Mouse (Mus musculus): ENCODE data around the gene Fut11. TPM values are rescaled to one million over a fixed set of nuclear protein-coding genes. Genes with fewer than 3 reads are reported as not detected.

Gene Fut11
- total RNA-seq (2015; ENCODE audit: low replicate concordance) (2.5 and 9.2 TPM in 2 replicates), total RNA-seq (2017; ENCODE audit: low replicate concordance) (1.5 and 1.7 TPM in 2 replicates)

DNA sequence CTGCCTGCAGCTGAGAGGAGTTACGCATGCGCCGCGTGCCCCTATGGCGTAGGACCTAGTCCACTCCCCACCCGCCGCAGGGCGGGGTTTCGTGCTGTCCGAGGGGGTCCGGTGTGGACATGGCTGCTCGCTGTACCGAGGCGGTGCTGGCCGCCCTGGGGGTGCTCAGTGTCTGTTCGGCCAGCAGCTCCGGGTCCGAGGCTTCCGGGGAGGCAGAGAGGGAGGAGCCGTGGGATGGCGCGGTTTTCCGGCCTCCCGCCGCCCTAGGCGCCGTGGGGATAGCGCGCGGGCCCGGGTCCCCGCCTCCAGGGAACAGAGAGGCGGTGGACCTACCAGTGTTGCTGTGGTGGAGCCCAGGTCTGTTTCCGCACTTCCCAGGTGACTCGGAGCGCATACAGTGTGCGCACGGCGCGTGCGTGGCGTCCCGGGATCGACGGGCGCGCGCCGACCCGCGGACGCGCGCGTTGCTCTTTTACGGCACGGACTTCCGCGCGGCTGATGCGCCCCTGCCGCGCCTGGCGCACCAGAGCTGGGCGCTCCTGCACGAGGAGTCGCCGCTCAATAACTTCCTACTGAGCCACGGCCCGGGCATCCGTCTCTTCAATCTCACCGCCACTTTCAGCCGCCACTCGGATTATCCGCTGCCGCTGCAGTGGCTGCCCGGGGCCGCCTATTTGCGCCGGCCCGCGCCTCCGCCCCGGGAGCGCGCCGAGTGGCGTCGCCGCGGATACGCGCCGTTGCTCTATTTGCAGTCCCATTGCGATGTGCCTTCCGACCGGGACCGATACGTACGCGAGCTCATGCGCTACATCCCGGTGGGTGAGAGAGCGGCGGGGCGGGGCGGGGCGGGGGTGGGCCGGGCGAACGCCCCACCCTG lies at the start of gene Fut11:
Gene Fut11, plus strand, starts transcription at position 85 of the 877 bp plus-strand sequence.
- ATAC-seq (replicated peaks; ENCODE audit: low FRiP score, poor library complexity, severe bottlenecking) = peak; percentile 76

DNA sequence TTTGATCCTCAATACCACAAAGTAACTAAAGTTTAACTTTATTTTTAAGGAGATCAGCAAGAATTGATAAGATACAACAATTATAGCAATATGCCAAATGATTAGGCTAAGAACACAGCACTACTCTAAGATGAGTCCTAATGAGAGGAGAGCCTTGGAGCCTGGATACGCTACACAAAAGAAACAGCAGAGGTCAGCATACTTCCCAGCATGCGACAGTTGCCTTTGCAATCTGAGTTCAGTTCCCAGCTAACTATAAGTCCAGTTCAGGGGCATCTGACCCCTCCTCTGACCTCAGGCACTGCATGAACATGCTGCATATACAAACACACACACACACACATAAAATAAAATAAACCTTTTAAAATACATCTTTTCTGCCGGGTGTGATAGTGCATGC lies 49.2 kb upstream of the Fut11 start:
- ATAC-seq (replicated peaks; ENCODE audit: low FRiP score, poor library complexity, severe bottlenecking) = no peak

DNA sequence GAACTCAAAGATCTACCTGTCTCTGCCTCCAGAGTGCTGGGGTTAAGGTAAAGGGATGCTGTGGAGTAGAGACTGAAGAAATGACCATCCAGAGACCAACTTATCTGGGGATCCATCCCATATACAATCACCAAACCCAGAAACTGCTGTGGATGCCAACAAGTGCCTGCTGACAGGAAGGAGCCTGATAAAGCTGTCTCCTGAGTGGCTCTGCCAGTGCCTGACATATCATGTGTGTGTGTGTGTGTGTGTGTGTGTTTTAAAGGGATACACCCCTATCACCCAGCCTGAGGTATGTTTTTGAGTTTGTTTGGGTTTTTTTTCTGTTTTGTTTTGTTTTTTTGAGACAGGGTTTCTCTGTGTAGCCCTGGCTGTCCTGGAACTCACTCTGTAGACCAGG lies 48.4 kb upstream of the Fut11 start:
- ATAC-seq (replicated peaks; ENCODE audit: low FRiP score, poor library complexity, severe bottlenecking) = peak; percentile 60; the same call in 1 of the 2 replicates

DNA sequence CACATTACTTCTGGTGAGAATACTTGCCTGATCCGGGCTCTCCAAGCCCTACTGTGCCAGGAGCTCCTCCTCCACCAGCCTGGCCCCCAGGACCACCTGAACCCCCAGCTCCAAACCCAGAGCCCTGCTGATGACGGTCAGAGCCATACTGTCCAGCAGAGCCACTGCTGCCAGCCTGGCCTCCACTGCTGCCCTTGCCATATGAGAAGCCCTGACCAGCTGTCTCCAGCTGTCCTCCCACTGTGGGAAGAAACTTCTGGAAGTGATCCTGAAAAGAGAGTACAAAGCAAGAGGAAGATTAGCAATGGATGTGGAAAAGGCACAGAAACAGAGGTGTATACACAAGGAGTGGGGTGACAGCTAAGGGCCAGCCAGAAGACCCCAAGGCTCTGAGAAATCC lies 43.8 kb upstream of the Fut11 start:
- ATAC-seq (replicated peaks; ENCODE audit: low FRiP score, poor library complexity, severe bottlenecking) = no peak

DNA sequence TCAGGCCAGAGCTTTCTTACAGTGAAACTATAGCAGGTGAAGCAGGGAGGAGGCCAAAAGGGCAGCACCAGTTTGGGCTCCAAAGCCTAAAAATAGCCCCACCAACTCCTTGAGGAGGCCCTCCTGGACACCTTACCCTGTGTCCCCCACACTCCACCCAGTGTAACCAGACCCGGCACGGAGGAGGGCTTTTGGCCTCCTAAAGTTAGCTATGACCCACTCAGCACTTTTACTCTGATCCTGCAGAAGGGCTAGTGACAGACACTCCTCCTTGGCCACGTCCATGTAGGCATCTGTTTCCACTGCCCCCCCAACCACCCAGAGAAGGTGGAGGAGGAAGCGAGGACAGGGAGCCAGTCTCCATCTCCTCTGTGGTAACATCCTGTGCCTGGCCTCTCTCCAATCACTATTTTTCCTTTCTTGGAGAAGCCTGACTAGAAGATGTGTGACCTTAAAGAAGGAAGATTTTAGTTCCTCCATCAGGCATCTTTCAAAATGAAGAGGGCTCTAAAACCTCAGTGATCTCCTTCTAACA lies 43.0 kb upstream of the Fut11 start:
- ATAC-seq (replicated peaks; ENCODE audit: low FRiP score, poor library complexity, severe bottlenecking) = no peak

DNA sequence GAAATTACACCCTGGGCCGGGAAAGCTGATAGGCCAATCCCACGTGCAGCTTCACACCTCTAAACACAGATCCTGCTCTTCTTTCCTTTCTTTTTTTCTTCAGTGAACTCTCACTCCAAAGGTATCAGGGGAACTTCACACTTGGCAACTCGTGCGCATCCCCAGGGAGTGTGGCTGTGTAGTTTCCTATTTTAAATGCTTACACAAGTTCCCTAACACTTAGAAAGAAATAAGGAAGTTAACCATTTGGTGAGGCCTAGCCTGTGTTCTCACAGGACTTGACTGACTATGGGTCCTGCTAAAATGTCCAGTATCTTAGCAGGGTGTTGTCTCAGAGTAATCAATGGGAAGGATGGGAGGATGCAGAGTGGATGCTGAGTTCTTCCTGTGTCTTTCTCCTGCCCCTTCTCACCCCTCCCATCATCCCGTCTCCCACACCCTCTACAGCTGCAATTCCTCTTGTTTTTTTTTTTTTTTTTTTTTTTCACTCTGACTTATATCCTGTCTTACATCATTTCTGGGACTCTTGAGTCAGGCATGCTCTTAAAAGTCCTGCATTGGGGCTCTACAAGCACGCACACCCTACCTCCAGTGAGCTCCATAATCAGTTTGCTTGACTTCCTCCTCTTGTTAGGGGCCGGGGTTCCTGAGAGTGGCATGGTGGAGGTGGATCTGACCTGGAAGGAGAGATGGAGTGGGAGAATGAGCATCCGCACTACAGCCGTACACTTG lies 39.9 kb upstream of the Fut11 start:
- no peak for ATAC-seq (replicated peaks; ENCODE audit: low FRiP score, poor library complexity, severe bottlenecking)

DNA sequence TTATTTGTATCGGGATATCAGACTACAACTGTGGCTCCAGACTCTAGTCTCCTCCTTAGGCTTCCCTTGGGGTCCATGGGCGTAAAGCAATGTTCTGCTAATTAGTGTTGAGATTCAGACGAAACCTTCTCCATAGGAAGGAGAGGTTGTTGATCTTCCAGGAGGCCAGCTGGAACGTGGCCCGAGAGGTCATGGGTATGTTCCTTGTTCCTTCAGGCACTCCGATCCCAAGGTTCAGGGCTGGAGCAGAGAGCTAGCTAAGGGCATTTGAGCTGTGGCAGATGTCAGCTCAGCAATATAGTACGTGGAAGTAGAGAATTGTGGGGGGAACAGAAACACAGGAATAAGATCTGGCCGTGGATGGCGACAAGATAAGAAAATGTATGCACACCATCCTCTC lies 39.0 kb upstream of the Fut11 start:
- ATAC-seq (replicated peaks; ENCODE audit: low FRiP score, poor library complexity, severe bottlenecking) = no peak

DNA sequence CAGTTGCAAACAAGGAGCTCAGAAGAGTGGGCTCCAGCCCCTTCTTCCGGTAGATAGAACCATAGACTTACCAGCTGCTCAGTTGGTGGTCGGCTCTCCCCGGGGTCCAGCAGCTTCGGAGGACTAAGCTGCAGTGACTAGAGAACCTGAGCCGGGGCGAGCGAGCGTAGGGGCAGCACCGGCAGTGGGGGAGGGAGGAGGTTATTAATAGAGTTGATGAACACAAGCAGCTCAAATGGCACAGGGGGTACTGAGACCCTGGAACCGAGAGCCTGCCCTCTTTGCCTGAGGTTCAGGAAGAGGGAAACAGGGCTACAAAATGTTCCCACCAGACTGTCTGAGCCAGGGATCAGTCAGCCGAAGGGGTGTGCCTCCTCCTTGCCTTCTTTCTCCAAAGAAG lies 38.4 kb upstream of the Fut11 start, which contains the start of gene Myoz1:
Gene Myoz1, minus strand, starts transcription at position 180 of the 400 bp plus-strand sequence.
- ATAC-seq (replicated peaks; ENCODE audit: low FRiP score, poor library complexity, severe bottlenecking) = no peak

DNA sequence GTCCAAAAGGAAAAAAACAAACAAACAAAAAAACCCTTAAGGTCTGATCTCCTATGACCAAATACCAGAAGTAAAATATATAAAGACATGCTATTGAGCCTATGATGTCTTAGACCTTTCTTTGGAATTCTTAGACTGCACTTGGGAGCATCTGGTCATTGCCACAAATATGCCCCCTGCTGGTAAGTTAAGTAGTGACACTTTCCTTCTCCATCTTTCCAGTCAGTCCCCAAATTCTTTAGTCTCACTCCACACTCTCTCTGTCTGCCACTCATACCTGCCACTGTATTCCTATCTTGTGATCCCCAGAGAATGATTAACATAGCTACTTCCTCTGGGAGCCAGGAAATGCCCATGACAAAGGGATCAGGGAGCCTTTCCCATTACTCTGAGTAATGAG lies 36.4 kb upstream of the Fut11 start:
- peak; percentile 43 for ATAC-seq (replicated peaks; ENCODE audit: low FRiP score, poor library complexity, severe bottlenecking)

DNA sequence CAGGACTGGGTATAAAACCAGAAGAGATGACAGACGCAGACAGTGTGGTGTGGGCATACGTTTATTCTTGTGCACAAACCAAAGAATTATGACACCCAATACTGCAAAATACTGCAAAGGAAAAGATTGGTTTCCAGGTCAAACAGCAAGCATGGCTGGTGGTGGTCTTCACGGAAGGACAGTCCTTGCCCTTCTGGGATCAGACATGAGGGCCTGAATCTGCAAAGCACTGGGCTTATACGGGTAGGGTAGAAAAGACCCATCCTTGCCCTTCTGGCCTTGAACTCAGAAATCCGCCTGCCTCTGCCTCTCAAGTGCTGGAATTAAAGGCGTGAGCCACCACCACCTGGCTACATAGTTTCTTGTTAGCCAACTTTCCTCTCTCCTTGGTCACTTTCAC lies 35.9 kb upstream of the Fut11 start:
- no peak for ATAC-seq (replicated peaks; ENCODE audit: low FRiP score, poor library complexity, severe bottlenecking)

DNA sequence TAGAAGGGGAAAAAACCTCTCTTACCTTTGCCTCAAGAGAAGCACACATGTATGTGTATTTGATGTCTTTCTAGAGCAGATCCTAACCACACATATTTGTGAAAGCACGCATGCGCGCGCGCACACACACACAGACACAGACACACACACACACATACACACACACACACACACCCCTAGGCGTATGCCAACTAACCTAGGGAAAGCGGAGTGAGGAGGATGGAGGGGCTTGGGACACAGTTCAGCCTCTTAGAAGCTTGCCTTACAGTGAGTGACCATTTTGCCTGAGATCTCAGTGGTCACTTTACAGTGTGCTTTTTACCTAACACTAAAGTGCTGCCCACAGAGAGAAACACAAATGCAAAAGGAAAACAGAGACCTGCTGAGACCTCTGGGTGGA lies 35.1 kb upstream of the Fut11 start:
- ATAC-seq (replicated peaks; ENCODE audit: low FRiP score, poor library complexity, severe bottlenecking) = no peak

DNA sequence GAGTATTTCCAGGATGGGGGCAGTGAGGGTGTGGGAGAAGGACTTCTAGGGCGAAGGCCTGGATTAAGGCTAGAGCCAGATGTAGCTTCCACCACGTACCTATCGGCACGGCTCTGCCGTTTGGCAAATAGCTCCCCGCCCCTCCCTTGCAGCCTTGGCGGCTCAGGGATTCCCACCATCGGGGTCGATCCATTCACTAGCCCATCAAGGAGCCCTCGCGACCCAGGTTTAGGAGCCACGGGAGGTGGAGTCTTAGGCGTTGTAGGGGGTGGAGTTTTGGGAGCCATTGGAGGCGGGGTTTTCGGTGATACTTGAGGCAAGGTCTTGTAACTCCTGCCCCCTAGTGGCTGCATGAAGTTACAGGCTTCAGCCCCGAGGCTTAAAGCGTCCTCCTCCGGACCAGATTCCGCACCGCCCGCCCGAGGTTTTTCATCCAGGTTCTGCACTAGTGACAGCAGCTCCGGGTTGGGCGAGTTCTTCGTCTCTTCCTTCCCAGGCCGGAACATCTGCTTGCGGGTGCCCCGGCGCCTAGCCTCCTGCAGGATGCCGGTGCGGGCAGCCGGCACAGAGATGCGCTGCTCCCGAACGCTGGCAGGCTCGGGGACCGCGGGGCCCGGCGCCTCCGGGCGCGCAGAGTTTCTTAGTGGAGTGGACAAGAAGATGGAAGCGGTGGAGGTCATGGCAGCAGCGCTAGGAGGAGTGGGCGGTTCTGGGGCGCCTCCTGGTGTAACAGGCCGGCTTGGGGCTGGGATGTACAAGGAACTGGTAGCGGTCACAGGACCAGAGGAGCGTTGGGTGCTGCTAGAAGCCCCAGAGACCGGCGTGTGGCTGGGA lies 33.7 kb upstream of the Fut11 start:
- peak; percentile 91 for ATAC-seq (replicated peaks; ENCODE audit: low FRiP score, poor library complexity, severe bottlenecking)

DNA sequence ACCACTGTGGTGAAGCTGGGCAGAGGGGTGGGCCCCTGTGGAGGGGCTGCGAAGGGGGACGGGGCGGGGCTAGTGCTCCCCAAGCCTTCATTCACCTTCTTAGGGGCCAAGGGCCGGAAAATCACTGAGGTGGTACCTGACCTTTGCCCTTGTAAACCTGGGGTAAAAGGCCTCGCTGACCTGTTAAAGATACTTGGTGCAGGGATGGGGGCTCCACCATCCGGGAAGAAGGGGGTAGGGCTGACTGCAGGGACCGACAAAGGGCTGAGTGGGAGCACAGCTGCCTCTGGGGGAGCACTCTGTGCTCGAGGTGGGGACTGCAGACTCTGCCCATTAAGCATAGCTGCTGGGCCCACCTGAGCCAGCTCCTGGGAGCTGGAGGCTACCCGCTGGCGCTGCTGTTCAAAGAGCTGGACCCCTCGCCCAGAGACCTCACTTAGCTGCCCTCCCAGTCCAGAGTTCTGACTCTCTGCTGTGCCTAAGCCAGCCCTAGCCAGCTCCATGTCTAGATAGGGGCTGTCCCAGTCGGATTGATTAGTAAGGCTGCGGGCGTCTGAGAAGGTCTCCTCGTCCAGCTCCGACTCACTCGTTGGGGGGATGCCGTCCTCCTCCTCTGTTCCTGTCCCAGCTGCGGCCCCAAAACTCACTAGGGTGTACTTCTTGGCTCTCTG lies 33.0 kb upstream of the Fut11 start:
- ATAC-seq (replicated peaks; ENCODE audit: low FRiP score, poor library complexity, severe bottlenecking) = no peak

DNA sequence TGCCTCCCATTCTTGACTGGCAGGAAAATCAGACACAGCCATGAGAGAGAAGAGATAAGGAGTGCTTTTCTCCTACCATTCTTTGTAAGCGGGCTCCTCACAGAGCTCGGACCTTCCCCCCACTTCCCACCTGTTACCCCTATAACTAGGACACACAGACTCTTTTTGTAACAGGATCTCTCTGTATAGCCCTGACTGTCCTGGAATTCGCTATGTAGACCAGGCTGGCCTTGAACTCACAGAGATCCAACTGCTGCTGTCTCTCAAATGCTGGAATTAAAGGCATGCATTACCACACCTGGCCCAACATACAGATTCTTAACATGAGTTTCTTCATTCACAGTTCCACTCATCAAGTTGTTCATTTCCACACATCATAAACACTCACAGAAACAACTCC lies 32.0 kb upstream of the Fut11 start:
- ATAC-seq (replicated peaks; ENCODE audit: low FRiP score, poor library complexity, severe bottlenecking) = no peak

DNA sequence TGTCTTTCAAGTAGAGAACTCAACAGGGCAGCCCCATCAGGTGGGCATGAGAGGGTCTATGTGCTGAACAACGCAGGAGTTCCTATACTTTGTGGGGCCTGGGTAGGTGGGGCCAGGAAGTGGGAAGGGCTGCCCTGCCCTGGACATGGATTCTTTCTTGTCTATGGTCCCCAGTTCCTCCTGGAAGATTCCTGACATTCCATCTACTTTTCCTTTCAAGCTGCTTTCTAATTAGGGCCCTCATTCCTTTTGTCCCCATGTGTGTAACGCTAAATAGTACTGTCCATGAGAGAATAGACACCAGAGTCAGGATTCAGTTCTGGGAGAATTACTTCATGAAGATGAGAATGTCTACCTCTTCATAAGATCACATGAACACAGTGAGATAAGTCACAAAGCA lies 31.2 kb upstream of the Fut11 start:
- ATAC-seq (replicated peaks; ENCODE audit: low FRiP score, poor library complexity, severe bottlenecking) = no peak

DNA sequence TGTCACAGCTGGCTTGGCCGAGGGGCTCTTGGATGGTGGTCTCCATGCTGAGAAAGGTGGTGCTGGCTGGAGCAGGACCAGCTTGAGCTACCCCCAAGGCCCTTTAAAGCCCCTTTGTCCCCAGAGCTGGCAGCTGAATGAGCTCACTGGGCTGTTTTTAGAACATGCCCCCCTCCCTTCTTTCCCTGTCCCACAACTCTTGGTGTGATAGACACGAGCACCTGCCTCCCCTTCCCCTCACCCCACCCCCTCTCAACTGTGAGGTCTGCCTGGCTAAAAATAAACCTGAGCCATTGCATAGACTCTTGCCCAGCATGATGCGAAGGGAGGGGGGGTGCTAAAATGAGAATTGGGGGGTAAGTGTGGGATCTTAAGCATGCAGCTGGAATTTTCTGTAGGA lies 30.3 kb upstream of the Fut11 start:
- ATAC-seq (replicated peaks; ENCODE audit: low FRiP score, poor library complexity, severe bottlenecking) = no peak

DNA sequence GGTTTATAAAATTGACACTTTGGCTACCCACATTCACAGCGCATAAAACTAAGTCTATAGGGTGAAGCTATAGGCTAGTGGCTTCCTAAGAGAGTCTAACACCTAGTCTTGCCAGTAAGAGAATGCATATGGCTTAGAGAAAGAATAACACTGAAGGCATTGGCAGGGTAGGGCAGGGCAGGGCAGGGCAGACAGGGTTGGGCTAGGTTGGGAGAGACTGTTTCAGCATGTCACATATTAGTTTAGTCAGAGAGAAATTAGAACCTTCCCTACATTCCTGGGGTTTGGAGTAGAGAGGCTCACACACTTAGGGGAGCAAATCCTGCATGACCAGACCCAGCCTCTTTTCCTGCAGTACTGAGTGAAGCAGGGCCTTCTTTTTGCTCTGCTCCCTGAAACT lies 27.3 kb upstream of the Fut11 start:
- no peak for ATAC-seq (replicated peaks; ENCODE audit: low FRiP score, poor library complexity, severe bottlenecking)

DNA sequence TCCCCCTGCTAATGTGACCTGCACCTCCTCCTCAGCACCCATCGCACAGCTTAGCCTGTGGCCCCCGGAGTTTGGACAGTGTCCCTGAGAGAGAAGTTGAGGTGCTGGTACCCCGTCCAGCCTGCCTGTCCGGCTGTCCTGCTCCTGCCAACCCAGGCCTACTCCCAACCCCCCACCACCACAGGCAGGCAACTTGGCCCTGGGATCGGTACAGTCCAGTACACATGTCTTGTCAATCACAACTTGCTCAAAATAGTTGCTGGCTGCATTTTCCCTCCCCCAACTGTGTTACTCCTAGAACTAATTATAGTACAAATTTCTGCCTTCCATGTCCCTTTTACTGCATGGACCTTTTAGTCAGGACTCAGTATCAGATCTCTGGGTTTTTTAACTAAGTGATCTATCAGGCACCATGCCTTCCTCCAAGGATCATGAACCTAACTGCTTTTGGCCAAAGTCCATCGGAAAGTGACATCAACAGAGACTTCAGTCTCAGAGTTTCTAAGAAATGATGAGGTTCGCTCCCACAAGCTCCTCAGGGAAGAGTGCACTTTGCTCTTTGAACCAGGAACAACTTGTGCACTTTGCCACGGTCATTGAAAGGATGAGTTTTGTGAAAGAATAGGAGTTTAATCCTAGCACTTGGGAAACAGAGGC lies 26.5 kb upstream of the Fut11 start, which contains the start of gene Synpo2l:
Gene Synpo2l, minus strand, starts transcription at position 201 of the 657 bp plus-strand sequence.
- no peak for ATAC-seq (replicated peaks; ENCODE audit: low FRiP score, poor library complexity, severe bottlenecking)

DNA sequence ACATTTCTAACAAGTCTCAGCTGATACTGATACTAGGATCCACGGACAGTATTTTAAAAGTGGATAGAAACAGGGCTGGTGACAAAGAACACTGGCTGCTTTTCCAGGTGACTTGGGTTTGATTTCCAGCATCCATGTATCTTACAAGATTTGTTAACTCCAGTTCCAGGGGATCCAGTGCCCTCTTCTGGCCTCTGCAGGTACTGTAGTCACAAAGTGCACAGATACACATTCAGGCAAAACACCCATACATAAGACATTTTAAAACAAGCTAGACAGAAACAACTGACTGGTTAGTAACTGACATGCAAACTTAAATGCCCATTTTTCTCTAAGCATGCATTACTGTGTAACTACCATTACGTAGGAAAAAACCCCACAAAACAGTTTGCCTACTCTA lies 21.8 kb upstream of the Fut11 start:
- ATAC-seq (replicated peaks; ENCODE audit: low FRiP score, poor library complexity, severe bottlenecking) = no peak

Data from erythroblast, adult 5-6 weeks (primary cell).